Mouse (Mus musculus): ENCODE results near the gene Dhrs4. TPM values are rescaled to one million over a fixed set of nuclear protein-coding genes. Genes with fewer than 3 reads are reported as not detected.

The Dhrs4 gene
- total RNA-seq (2021) = 10 to 100 TPM; 15.2 to 15.4 TPM

- intact Hi-C loops (cut with DNase I) = loop anchor here (5.0 kb wide), 1 partner anchor 332 kb away; no protein-coding TSS in a partner anchor
- DNase-seq (ENCODE audit: low spot score in 2 of 2) = peak; percentile 76 to 83
Measured at GRCm38 (mm10) chr14:55478651-55479599, at the start of gene Dhrs4. Gene Dhrs4, plus strand, starts transcription at chr14:55478758.

DNA sequence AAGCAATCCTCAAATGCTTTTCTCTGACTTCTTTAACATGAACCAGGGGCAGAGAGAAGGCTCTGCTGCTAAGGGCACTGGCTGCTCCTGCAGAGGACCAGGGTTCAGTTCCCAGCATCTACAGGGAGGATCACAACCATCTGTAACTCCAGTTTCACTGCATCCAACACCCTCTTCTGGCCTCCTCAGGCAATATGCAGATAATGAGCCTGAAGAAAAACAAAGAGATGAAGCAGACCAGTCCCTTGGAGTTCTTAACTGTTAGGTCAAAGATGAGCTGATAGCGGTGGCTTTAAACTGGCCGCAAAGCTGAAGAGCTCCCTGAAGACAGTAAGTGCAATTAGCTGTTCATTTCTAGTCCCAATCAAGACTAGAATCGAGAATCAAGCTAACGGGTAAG, 48.3 kb upstream of the Dhrs4 start:
- DNase-seq (ENCODE audit: low spot score in 2 of 2) = no peak
- intact Hi-C loops (cut with DNase I) = no loop called here

DNA sequence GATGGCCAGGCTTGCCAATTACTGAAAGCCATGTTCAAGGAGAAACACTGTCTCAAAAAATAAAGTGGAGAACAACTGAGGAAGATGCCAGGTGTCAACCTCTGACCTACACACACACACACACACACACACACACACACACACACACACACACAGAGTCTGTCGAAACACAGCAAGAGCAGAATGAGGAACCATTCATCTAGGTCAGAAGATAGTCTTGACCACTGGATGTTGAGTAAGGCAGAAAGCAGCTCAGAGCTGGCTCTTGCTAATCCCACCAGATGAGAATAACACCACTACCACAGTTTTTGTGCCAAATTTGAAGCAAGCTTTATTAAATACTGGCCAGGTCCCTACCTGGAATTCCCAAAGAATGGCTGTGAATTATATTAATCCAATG, 45.5 kb upstream of the Dhrs4 start:
- intact Hi-C loops (cut with DNase I) = no loop called here

DNA sequence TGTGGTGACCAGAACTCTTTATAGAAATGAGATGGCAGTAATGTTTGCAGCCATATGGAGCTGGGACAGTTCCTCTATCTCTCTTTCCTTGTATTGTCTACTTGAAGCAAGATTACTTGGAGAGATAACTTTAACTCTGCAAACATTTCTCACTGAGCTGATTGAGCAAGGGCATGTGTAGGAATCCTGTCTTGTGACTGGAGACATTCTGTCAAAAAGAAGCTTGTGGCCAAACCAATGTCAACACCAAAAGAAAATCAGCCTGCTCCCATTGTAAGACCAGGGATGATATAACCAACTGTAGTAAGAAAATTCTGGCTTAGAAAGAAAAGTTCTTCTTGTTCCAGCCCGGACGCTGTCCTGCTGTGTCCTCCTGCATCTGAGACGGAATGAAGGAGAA, 43.7 kb upstream of the Dhrs4 start:
- intact Hi-C loops (cut with DNase I) = loop anchor here (5.0 kb wide), 1 partner anchor 288 kb away; no protein-coding TSS in a partner anchor
- no peak for DNase-seq (ENCODE audit: low spot score in 2 of 2)

More for the DNA sequence above, 45.5 kb upstream of the Dhrs4 start:
- no peak for DNase-seq (ENCODE audit: low spot score in 2 of 2)

DNA sequence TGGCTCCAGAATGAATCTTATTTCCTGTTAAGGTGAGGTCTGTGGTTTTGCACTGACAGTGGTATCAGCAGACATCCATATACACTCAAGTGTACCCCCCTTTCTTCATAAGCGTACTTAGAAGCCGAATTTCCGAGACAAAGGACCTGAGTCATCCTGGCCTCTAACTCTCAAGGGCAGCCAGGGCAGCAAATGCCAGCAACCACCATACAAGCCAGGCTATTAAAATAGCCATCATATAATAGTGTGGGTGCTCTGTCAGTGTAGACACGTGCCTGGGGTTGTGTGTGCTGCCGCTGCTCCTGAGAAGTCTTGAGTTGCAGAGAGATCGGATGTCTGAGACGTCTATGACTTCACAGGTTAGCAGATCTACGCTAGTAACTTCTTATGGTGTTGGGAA, 41.4 kb upstream of the Dhrs4 start:
- no peak for DNase-seq (ENCODE audit: low spot score in 2 of 2)
- intact Hi-C loops (cut with DNase I) = loop anchor here (5.0 kb wide), 1 partner anchor 290 kb away; no protein-coding TSS in a partner anchor

DNA sequence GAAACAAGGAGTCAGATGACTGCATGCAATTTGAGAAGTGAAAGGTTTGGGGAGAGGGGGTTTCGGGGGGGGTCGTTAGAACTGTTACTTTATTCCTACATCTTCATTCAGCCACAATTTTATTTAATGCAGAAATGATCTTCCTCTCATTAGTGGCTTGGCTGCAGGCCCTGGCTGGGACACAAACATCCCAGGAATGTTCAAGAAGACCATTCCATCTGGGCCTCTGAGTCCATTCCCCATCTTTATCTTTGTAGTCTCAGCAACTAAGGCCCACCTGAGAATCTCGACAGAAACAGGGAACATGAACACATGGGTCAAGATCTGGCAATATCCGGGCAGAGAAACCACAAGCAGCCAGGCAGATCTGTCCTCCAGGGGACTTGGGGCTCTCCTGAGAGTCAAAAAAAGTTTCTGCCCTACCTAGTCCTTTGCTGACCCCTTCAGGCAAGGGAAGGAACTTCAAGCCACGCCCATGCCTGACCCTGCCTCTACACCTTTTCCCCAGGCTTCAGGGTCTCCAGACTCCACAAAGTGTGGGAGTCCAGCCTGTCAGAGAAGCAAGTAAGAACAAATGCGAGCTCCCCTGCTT, 40.3 kb upstream of the Dhrs4 start:
- intact Hi-C loops (cut with DNase I) = loop anchor here (1.0 to 5.0 kb wide), 2 partner anchors 165 to 291 kb away; no protein-coding TSS in a partner anchor
- DNase-seq (ENCODE audit: low spot score in 2 of 2) = peak in 1 of 2 experiments; percentile 44

DNA sequence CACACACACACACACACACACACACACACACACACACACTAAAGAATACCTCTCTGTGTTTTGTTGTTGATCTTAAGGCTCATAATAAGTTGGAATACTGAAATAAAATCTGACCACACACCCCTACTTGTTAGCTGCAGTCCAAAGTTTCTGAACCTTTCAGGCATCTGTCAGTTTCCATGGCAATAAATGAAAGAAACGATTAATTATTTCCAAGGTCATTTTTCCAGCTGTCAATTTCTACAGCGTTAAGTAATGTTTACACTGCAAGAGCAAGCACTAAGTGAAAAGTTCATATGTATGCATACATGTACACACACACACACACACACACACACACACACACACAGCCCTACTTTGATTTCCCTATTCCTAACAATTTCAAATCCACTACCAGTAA, 20.9 kb upstream of the Dhrs4 start:
- no peak for DNase-seq (ENCODE audit: low spot score in 2 of 2)
- intact Hi-C loops (cut with DNase I) = loop anchor here (5.0 kb wide), 1 partner anchor 185 kb away; no protein-coding TSS in a partner anchor

DNA sequence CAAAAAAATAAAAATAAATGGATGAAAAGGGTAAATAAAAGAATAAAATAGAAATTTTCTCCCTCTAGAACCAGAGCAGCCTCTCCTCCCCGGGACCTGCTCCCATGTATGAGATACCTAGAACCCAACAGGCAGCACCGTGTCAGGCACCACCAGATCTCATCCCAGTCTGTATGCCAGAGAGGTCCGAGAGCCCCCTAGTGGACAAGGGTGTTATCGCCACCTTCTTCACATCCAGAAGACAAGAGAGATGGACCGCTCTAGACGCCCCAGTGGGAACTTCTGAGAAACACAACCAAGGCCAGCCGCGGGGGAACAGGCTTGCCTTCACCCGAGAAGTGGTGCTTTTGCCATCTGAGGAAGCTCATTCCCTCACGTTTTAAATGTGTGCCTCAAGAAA, 20.3 kb upstream of the Dhrs4 start:
- DNase-seq (ENCODE audit: low spot score in 2 of 2) = peak; percentile 51 to 73
- intact Hi-C loops (cut with DNase I) = loop anchor here (5.0 kb wide), 1 partner anchor 186 kb away; no protein-coding TSS in a partner anchor

GRCm38 (mm10) chr14:55458761-55459160, 19.8 kb upstream of the Dhrs4 start:
- no peak for DNase-seq (ENCODE audit: low spot score in 2 of 2)
- intact Hi-C loops (cut with DNase I) = loop anchor here (5.0 kb wide), 1 partner anchor 186 kb away; no protein-coding TSS in a partner anchor

DNA sequence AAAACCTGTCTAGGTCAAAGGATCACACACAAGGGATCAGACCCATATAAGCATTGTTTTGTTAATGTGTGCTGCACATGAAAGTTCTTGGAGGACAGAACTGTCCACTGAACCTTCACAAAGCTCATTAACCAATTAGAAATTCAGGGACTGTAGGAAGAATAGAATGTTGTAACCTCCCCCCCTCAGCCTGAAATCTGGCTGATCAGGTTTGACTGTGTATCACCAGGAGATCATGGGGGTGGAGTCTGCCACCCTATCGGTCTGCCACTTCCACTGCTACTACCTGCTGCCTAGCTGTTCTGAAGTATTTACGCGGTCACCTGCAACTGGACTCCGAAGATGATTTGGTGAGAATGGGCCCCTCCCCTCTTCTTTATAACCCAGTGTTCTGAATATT, 18.8 kb upstream of the Dhrs4 start:
- intact Hi-C loops (cut with DNase I) = loop anchor here (5.0 kb wide), 1 partner anchor 187 kb away; no protein-coding TSS in a partner anchor
- DNase-seq (ENCODE audit: low spot score in 2 of 2) = no peak

GRCm38 (mm10) chr14:55460297-55460696, 18.3 kb upstream of the Dhrs4 start:
- peak; percentile 37 to 67 for DNase-seq (ENCODE audit: low spot score in 2 of 2)
- intact Hi-C loops (cut with DNase I) = no loop called here

DNA sequence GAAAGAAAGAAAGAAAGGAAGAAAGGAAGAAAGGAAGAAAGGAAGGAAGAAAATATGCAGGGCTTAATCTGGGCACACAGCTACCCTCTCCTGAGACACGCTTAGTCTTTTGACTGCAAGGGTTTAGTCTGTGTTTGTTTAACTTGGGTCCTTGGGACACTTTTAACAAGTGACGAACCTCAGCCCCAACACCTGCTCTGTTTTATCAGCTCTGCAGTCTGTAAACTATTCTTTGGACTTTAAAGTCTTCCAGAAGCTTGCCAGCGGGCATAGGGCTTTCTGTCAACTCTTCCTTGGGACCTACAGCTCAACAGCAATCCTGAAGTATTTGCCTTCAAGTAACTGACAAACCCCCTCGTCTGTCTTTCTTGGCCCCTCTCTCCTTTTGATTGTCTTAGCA, 16.8 kb upstream of the Dhrs4 start:
- intact Hi-C loops (cut with DNase I) = no loop called here
- no peak for DNase-seq (ENCODE audit: low spot score in 2 of 2)

DNA sequence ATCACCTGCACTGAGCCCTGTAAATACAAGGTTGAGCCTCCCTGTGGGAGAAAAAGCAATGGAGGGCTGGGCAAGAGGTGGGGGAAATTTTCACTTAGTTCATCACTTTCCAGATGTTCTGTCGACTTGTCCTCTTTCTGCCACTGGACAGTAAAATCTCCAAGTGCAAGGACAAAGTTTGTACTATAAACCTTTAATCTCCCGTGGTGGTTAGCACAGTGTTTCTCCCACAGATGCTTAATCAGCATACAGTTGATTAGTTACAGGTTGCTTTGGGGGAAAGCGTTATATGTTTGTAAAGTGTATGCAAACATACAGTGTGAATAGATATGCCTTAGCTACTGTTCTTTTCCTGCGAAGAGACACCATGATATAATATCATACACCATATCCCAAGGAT, 12.1 kb upstream of the Dhrs4 start:
- no peak for DNase-seq (ENCODE audit: low spot score in 2 of 2)
- intact Hi-C loops (cut with DNase I) = no loop called here

- peak in 1 of 2 experiments; percentile 39 for DNase-seq (ENCODE audit: low spot score in 2 of 2)
- intact Hi-C loops (cut with DNase I) = no loop called here
Measured at GRCm38 (mm10) chr14:55467108-55467507, 11.4 kb upstream of the Dhrs4 start.

DNA sequence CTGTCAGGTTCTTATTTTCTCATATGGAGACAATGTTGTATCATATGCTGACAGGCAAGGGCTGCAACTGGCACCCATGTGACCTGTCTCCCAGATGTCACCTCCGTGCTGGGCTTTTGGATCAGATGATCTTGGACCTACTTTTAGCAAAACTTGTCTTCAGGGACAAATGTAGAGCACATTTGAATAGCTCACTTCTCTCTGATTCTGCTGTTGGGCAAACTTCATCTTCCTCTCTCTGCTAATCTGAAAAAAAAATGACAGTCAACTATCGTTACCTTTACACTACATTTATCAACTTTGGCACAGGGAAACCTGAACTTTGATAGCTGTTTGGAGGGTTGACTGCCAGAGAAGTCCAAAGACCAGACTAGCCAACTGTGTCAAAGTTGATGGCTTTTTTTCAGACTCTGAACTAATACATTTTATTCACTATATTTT, 10.2 kb upstream of the Dhrs4 start:
- DNase-seq (ENCODE audit: low spot score in 2 of 2) = no peak
- intact Hi-C loops (cut with DNase I) = no loop called here

GRCm38 (mm10) chr14:55469041-55469440, 9.5 kb upstream of the Dhrs4 start:
- intact Hi-C loops (cut with DNase I) = no loop called here

GRCm38 (mm10) chr14:55469821-55470220, 8.7 kb upstream of the Dhrs4 start:
- intact Hi-C loops (cut with DNase I) = no loop called here
- no peak for DNase-seq (ENCODE audit: low spot score in 2 of 2)

More at GRCm38 (mm10) chr14:55469041-55469440, 9.5 kb upstream of the Dhrs4 start:
- no peak for DNase-seq (ENCODE audit: low spot score in 2 of 2)

DNA sequence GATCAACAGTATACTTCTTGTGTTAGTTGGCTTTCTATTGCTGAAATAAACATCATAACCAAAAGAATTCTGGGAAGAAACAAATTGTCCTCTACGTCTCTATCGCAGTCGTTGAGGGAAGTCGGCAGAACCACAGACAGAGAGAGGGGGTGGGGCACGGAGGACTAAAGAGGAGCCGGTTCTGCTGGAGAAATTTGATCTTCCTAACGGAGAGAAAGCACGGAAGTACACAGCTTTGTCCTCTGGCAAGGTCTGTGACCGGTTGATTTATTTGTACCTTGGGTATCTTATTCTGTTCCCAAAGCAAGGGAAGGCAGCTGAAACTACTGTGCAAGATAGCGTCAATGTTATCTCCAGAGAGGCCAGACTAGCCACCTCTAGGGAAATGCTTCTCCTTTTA, 7.8 kb upstream of the Dhrs4 start:
- DNase-seq (ENCODE audit: low spot score in 2 of 2) = no peak
- intact Hi-C loops (cut with DNase I) = no loop called here

DNA sequence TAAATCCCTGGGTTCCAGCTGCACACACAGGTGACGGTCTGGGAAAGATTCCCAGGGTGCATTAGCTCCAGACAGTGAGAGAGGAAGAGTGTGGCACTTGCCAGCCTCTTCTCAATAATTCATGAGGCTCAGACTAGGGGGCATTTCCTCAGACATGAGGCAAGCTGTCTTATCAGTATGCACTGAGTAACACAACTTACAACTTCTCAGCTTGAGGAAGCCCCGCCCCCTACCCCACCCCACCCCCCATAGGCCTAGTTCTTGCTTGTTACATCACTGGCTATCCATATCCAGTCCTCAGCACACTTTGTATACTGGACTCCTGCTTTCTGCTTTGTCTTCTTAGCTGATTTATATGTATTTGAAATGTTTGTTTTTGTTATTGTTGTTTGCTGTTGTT, 2.9 kb upstream of the Dhrs4 start:
- no peak for DNase-seq (ENCODE audit: low spot score in 2 of 2)
- intact Hi-C loops (cut with DNase I) = loop anchor here (5.0 kb wide), 1 partner anchor 328 kb away; no protein-coding TSS in a partner anchor

- DNase-seq (ENCODE audit: low spot score in 2 of 2) = no peak
- intact Hi-C loops (cut with DNase I) = loop anchor here (5.0 kb wide), 1 partner anchor 330 kb away; no protein-coding TSS in a partner anchor
Measured at GRCm38 (mm10) chr14:55477421-55477820, 1.1 kb upstream of the Dhrs4 start.
